Mouse (Mus musculus) cerebellum, adult 2 months (tissue): ENCODE results near the gene Onecut1.

Experiments
- CTCF ChIP-seq: fragments of 200-500 bp; IDR thresholded peaks from 2 replicates; pipeline ENCODE4 v1.5.1; 2011; ENCODE audit warnings: low read depth, mild to moderate bottlenecking, control low read depth, low read length, moderate library complexity, borderline replicate concordance; ENCODE audit not compliant: insufficient read depth
- POLR2A ChIP-seq: fragments of 200-500 bp; IDR thresholded peaks from 2 replicates; pipeline ENCODE4 v1.6.1; 2011; ENCODE audit warnings: low read length, control low read depth, borderline replicate concordance; ENCODE audit not compliant: insufficient read depth

DNA sequence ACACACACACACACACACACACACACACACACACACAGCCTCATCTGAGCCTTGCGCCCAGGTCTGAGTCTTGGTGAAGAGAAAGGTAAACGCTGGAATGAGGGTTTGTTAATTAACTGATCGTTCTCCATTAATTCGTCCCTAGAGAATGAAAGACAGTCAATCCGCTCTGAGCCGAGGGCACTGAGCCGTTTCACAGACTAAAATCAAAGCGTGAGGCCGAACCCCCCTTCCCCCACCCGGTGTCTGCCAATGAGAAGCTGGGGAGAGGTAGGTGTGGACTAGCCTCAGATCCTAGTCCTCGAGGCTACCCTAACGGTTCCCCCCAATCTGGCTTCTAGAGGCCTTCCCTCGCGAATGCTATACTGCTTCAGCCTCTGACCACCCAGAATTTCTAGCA, 2.8 kb downstream of the Onecut1 start:
- TF ChIP-seq CTCF = no peak
- TF ChIP-seq POLR2A = no peak
